Mouse (Mus musculus): ENCODE measurements around the gene Ftl1.

Gene Ftl1

DNA sequence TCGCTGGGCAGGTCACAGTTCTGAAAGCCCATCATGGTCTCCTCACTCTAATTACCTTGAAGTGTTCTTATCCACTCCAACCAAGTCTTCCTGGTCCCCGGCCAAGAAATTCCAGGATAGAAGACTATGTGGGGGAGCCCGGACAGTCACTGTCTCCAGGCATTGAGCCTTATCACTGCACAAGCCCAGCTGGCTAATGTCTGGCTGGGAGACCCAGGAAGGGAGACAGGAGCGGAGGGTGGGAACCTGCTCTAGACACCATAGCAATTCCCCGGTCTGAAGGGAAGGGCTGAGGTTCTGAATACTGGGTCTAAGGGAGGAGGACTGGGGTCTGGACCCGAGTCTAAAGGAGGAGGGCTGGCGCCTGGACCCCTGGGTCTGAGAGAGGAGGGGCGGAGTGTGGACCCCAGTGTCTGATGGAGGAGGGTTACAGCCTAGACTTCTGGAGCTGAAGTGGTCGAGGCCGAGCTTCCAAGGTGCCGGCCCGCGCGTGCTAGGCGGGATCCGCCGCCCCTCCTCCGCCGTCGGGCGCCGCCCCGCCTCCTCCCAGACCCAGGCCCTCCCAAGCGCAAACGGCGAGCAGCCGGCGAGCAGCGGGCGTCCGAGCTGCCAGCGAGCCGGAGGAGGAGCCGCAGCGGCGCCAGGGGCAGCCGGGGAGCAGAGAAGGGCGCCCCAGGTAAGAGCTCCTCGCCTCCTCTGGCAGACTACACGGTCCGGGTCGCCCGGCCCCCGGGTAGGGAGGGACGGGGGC is 46.4 kb downstream of the Ftl1 start, which contains the start of gene Ntf5:
TSS of gene Ntf5 (plus strand) at position 583 of the 751 bp plus-strand sequence.
- no peak for DNase-seq (ENCODE audit: low spot score)

- DNase-seq (ENCODE audit: low spot score): no peak
These were observed 47.3 kb downstream of the Ftl1 start for GRCm38 (mm10) chr7:45412421-45412820.

- DNase-seq (ENCODE audit: low spot score): no peak
These were observed 50.1 kb downstream of the Ftl1 start for GRCm38 (mm10) chr7:45409497-45410163.

DNA sequence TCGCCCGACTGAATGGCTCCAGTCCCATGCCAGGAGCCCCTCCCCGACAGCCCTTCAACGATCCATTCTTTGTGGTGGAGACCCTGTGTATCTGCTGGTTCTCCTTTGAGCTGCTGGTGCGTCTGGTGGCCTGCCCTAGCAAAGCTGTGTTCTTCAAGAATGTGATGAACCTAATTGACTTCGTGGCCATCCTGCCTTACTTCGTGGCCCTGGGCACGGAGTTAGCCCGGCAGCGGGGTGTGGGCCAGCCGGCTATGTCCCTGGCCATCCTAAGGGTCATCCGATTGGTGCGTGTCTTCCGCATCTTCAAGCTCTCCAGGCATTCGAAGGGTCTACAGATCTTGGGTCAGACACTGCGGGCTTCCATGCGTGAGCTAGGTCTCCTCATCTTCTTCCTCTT is 50.7 kb downstream of the Ftl1 start:
- no peak for DNase-seq (ENCODE audit: low spot score)

- no peak for DNase-seq (ENCODE audit: low spot score)
These were observed 51.3 kb downstream of the Ftl1 start for GRCm38 (mm10) chr7:45408351-45408750.
